31 mouse cellular contexts compared by ENCODE assay signal in the genomic region with DNA sequence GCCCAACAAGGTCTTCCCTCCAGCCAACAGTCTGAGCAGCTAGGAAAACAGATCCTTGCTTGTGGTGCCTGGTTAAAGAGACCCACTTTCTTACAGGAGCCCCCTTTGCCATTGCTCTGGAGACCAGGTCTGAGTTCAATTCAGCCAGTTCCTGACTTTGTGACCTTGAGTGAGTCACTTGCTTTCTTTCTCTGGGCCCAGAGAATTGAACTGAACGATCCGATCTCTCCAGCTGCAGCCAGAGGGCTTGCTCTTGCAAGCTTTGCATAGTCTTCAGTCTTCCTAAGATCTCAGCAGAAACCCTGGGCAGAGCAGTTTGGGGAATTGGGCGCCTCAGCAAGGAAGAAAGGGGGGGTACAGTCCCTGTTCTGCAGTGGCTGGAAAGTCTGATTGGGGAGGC. TPM values are rescaled to one million over a fixed set of nuclear protein-coding genes. Genes with fewer than 3 reads are reported as not detected.
"Had no signal": no experiment of that assay in that cellular context is flagged by ENCODE, and none has a peak within 500 bp of the region (broad histone marks: within the 10 kb centered on the region; RNA-seq: fewer than 3 reads in every experiment).

No protein-coding gene starts in this region.

- H3K9me3 ChIP-seq: heart, embryonic 13.5 days; heart, embryonic 15.5 days; hindbrain, embryonic 13.5 days; hindbrain, embryonic 15.5 days; limb, embryonic 10.5 days; limb, embryonic 12.5 days; liver, embryonic 13.5 days had no signal

- H3K36me3 ChIP-seq: heart, embryonic 13.5 days; heart, embryonic 15.5 days; hindbrain, embryonic 13.5 days; hindbrain, embryonic 15.5 days; limb, embryonic 10.5 days; limb, embryonic 12.5 days; liver, embryonic 13.5 days had no signal

- DNase-seq: gastrocnemius, postnatal 14 days; gastrocnemius, postnatal 36 days; heart, adult 11 months; heart, adult 2 months; heart, postnatal 14 days; heart, postnatal 36 days; kidney, adult 18-20 months; kidney, adult 8-10 months; kidney, postnatal 14 days; kidney, postnatal 36 days; layer of hippocampus, adult 9-11 months; layer of hippocampus, postnatal 36 days; liver; liver, embryonic 13.5 days had no signal

- H3K27ac ChIP-seq: heart, adult 2 months; heart, embryonic 13.5 days; heart, embryonic 15.5 days; hindbrain, embryonic 13.5 days; hindbrain, embryonic 15.5 days; hindbrain, postnatal 0 days; limb, embryonic 10.5 days; limb, embryonic 12.5 days; liver, embryonic 13.5 days had no signal

- H3K4me2 ChIP-seq: heart, embryonic 11.5 days; heart, embryonic 13.5 days; heart, embryonic 15.5 days; hindbrain, embryonic 13.5 days; hindbrain, embryonic 15.5 days; limb, embryonic 12.5 days; liver, embryonic 11.5 days; liver, embryonic 13.5 days had no signal

- H3K4me3 ChIP-seq: heart, adult 2 months; heart, embryonic 13.5 days; heart, embryonic 15.5 days; hindbrain, embryonic 13.5 days; hindbrain, embryonic 15.5 days; limb, embryonic 10.5 days; limb, embryonic 12.5 days; liver, embryonic 13.5 days had no signal

- H3K9ac ChIP-seq: heart, embryonic 13.5 days; heart, embryonic 15.5 days; hindbrain, embryonic 13.5 days; hindbrain, embryonic 15.5 days; limb, embryonic 12.5 days; liver, embryonic 13.5 days had no signal

- ATAC-seq: hindbrain, postnatal 0 days; intestine, embryonic 16.5 days had no signal

RNA-seq across cellular contexts. Expression of a gene that starts 2.5 kb away (rescaled TPM):
- total RNA-seq: hematopoietic stem cell, adult 5-6 weeks; layer of hippocampus, adult 18-20 months; layer of hippocampus, postnatal 36 days; left cerebral cortex, postnatal 14 days; left cerebral cortex, postnatal 36 days had no signal
- polyA plus RNA-seq: liver, embryonic 11.5 days; liver, embryonic 13.5 days had no signal

RNA-seq across cellular contexts. Expression of a gene that starts 15.9 kb away (rescaled TPM):
- total RNA-seq: hematopoietic stem cell, adult 5-6 weeks had no signal

RNA-seq across cellular contexts. Expression of a gene that starts 36.3 kb away (rescaled TPM):
- total RNA-seq: gastrocnemius, adult 18-20 months; gastrocnemius, adult 8-10 months; gastrocnemius, postnatal 14 days; gastrocnemius, postnatal 36 days; heart, adult 2 months; heart, postnatal 14 days; heart, postnatal 36 days; hematopoietic stem cell, adult 5-6 weeks; layer of hippocampus, postnatal 14 days; left cerebral cortex, postnatal 14 days; left cerebral cortex, postnatal 36 days had no signal
